Mouse (Mus musculus) heart, adult 9 months (tissue): Measurements from ENCODE around the gene Cavin1.
A peak's percentile ranks its signal among the peaks of the same experiment; 100 is the strongest.
"Not testable (repeated sequence)": the region's sequence is repeated elsewhere in the genome, so short reads cannot be mapped to it uniquely, and the experiment has no call there.

Source experiments
- DNase-seq, 2 experiments: peaks; one replicate each; pipeline ENCODE4 v3.0.0; 2022; ENCODE audit warnings: low spot score in 2 of 2

The Cavin1 gene

GRCm38 (mm10) chr11:100970557-100970937 is at the start of gene Cavin1:
Gene Cavin1 (minus strand): TSS chr11:100970887.
- DNase-seq, result peak; percentile 99

- DNase-seq, result no peak
These were observed 41.0 kb upstream of the Cavin1 start for GRCm38 (mm10) chr11:101011641-101012040.

GRCm38 (mm10) chr11:101009888-101010784 is 39.4 kb upstream of the Cavin1 start:
- DNase-seq, result no peak

- peak; percentile 97 to 98 for DNase-seq
These were observed 38.6 kb upstream of the Cavin1 start, which contains the start of gene Atp6v0a1 for GRCm38 (mm10) chr11:101009046-101009887. Gene Atp6v0a1 (plus strand): TSS chr11:101009452.

DNA sequence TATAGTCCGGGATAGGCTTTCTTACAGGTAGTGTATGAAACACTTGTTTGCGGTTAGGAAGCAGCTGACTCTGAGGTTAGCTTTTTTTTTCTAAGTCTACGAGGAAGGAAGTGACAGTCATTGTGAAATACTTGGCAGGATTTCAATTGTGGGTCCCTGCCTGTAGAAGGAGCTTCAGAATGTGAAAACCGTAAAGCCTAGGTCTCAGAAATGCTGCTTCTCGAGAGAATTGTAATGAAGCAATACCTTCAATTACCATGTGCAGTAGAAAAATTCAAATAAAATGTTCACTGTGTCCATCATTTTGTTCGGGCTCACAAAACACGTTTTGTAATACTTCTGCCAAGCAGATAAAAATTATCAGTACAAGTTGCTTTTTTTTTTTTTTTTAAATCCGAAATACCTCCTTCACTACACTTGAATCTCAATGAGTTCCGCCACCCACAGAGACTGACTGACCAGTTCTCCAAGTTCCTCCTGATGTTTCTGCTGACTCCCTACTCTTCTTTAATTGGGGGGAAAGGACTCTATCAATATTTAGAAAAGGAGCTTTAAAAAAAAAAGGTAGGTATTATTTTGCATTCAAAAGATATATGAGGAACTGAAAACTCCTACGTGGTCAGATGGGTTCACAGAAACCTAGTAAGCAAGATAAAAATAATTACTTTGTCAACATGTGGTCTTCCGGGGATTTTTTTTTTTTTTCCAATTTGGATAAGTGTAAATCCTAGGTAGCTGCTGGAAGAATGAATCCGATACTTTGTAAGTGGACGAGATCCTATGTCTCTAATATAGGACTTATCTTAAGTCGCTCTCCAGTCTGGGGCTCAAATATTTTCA is 37.7 kb upstream of the Cavin1 start:
- peak; percentile 76 to 79 for DNase-seq

DNA sequence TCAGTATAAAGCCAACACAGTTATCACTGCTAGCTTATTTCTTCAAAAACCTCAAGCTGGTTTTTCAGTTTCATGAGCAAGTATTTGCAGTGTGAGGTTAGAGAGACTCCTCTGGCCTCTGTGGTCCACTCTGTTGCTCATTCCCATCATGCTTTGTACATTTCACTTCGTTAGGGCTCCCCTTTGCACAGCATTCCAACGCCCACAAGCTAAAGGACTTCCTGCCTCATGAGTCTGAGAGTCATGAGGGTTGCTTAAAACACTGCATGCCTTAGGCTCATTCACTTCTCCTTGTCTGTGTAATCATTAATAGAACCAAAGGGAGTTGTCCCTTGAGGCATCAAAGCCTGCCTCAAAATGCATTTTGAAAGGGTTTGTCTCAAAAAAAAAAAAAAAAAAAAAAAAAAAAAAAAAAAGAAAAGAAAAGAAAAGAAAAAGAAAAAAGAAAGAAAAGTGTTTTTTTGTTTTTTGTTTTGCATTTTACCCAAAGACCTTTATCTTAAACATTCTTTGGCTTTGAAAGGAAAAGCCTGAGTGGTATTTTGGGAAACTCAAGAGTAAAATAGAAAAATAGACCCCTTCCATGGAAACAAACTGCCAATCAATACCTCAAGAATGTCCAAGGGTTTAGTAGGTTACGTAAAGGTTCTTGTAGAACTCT is 32.5 kb upstream of the Cavin1 start:
- no peak for DNase-seq

GRCm38 (mm10) chr11:101001875-101002552 is 31.3 kb upstream of the Cavin1 start:
- DNase-seq, result not testable (repeated sequence)

- no peak for DNase-seq
These were observed 28.6 kb upstream of the Cavin1 start for GRCm38 (mm10) chr11:100999254-100999653.

- DNase-seq, result no peak
These were observed 28.1 kb upstream of the Cavin1 start for GRCm38 (mm10) chr11:100998836-100999235.

- no peak for DNase-seq
These were observed 25.8 kb upstream of the Cavin1 start for GRCm38 (mm10) chr11:100996501-100996900.

DNA sequence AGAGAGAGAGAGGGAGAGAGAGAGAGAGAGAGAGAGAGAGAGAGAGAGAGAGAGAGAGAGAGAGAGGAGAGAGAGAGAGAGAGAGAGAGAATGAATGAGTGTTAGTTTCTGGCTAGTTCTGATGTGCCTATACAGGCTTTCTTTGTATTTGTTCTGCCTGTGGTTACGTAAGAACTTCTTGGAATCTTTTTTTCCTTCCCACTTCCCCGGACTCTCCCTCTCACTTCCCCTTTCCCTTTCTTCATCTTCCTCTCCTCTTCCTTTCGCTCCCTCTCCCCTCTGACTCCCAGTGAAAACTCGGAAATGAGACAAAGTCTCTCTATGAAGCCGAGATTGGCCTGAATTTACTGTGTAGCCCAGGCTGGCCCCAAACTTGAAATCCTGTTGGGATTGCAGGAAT is 24.0 kb upstream of the Cavin1 start:
- DNase-seq, result no peak

- no peak for DNase-seq
These were observed 23.5 kb upstream of the Cavin1 start for GRCm38 (mm10) chr11:100994233-100994632.

DNA sequence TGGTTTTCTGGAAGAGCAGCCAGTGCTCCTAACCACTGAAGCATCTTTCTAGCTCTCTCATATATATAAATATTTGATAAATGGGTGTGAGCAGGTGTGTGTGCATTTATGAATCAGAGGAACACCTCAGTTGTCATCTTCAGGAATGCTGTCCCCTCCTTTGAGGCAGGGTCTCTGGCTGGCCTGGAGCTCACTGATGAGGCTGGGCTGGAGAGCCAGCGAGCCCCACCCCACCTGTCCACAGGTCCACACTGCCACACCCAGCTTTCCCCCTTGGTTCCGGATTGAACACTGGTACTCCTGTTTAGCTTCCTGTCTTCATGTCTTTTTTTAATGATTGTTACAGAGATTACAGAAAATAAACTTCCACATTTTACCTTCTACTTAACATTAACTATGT is 22.8 kb upstream of the Cavin1 start:
- no peak for DNase-seq

GRCm38 (mm10) chr11:100991027-100991534 is 20.4 kb upstream of the Cavin1 start:
- no peak for DNase-seq

GRCm38 (mm10) chr11:100989666-100990065 is 19.0 kb upstream of the Cavin1 start:
- DNase-seq, result no peak

- DNase-seq, result no peak
These were observed 18.0 kb upstream of the Cavin1 start for GRCm38 (mm10) chr11:100988674-100989073.

GRCm38 (mm10) chr11:100985607-100986006 is 14.9 kb upstream of the Cavin1 start:
- no peak for DNase-seq

DNA sequence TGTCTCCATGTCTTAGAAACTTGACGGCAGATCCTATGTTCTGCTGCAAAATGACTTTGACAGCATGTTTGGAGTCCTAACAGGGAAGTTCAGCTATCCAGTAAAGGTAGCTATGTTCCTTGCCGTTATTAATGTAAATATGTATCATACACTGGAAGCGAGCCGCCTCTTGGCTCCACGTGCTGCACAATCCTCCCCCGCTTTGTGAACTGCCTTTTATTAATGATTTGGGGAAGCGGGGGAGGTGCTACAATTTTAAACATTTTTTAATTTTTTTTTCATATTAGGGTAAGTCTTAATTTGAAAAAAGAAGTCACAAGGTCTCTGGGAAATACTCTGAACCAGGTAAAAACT is 13.1 kb upstream of the Cavin1 start:
- DNase-seq, result no peak

GRCm38 (mm10) chr11:100983125-100983777 is 12.6 kb upstream of the Cavin1 start:
- peak in 1 of 2 experiments; percentile 82 for DNase-seq

GRCm38 (mm10) chr11:100982087-100982486 is 11.4 kb upstream of the Cavin1 start:
- no peak for DNase-seq
